Mouse (Mus musculus) heart, embryonic 14.5 days (tissue): ENCODE results near the gene Med15. TPM values are rescaled to one million over a fixed set of nuclear protein-coding genes. Genes with fewer than 3 reads are reported as not detected.
"Not testable (repeated sequence)": the region's sequence is repeated elsewhere in the genome, so short reads cannot be mapped to it uniquely, and the experiment has no call there.

Experiments used
- ATAC-seq: fragments of 200-750 bp; cut with Nextera tagmentation; 2 replicates; pipeline ENCODE4 v1.8.0; 2017; ENCODE audit warnings: low read depth, moderate TSS enrichment; ENCODE audit not compliant: insufficient number of reproducible peaks, insufficient read depth, low FRiP score
- H3K27ac ChIP-seq, 2 experiments: fragments of 200-500 bp in 1 of 2; fragments of 300-500 bp in 1 of 2; sonication (generic) in 1 of 2; replicated peaks in 1 of 2; 2 replicates each; pipeline ENCODE4 v1.5.1; 2012 to 2014; ENCODE audit warnings: low read depth in 2 of 2, low read length in 2 of 2, control low read depth in 1 of 2, mild to moderate bottlenecking in 1 of 2, mixed read lengths in 1 of 2; ENCODE audit not compliant: control insufficient read depth in 1 of 2, insufficient read depth in 1 of 2
- H3K27me3 ChIP-seq: fragments of 300-500 bp; sonication (generic); 2 replicates; pipeline ENCODE4 v1.6.1; 2014; ENCODE audit warnings: mild to moderate bottlenecking, low read length, control low read depth; ENCODE audit not compliant: control insufficient read depth, insufficient read depth
- H3K36me3 ChIP-seq: fragments of 300-500 bp; sonication (generic); 2 replicates; pipeline ENCODE4 v1.6.1; 2014; ENCODE audit warnings: mild to moderate bottlenecking, control low read depth, low read length, mixed read lengths; ENCODE audit not compliant: control insufficient read depth, insufficient read depth
- H3K4me1 ChIP-seq, 2 experiments: fragments of 200-500 bp in 1 of 2; fragments of 300-500 bp in 1 of 2; sonication (generic) in 1 of 2; 2 replicates each; pipeline ENCODE4 v1.6.1; 2012 to 2014; ENCODE audit warnings: low read length in 2 of 2, control low read depth in 1 of 2, mixed read lengths in 1 of 2; ENCODE audit not compliant: control insufficient read depth in 2 of 2, insufficient read depth in 2 of 2
- H3K4me2 ChIP-seq: fragments of 300-500 bp; sonication (generic); 2 replicates; pipeline ENCODE4 v1.6.1; 2014; ENCODE audit warnings: mild to moderate bottlenecking, low read length
- H3K4me3 ChIP-seq, 2 experiments: fragments of 200-500 bp in 1 of 2; fragments of 300-500 bp in 1 of 2; sonication (generic) in 1 of 2; 2 replicates each; pipeline ENCODE4 v1.5.1; 2012 to 2014; ENCODE audit warnings: low read length in 2 of 2, mild to moderate bottlenecking in 2 of 2, control low read depth in 1 of 2, low read depth in 1 of 2, moderate library complexity in 1 of 2; ENCODE audit not compliant: control insufficient read depth in 1 of 2, insufficient read depth in 1 of 2
- H3K9ac ChIP-seq: fragments of 300-500 bp; sonication (generic); 2 replicates; pipeline ENCODE4 v1.6.1; 2014; ENCODE audit warnings: mild to moderate bottlenecking, low read length
- H3K9me3 ChIP-seq: fragments of 300-500 bp; sonication (generic); 2 replicates; pipeline ENCODE4 v1.6.1; 2016; ENCODE audit warnings: low read length, control low read depth; ENCODE audit not compliant: control insufficient read depth
- WGBS: fragments of 180-500 bp; shearing (Covaris S2); extraction: QIAGEN DNeasy Blood & Tissue Kit; methylation state at CpG from one replicate; pipeline ENCODE4 v1.1.7; 2014; 5-methylcytosine and 5-hydroxymethylcytosine counted together
- polyA plus RNA-seq: library from polyadenylated mRNA; unstranded; fragments of >200 nt; fragmentation: Nextera tagmentation; extraction: Ambion mirVana; gene quantifications from 2 replicates; pipeline ENCODE4 v1.2.1, GENCODE M21; 2014

Med15 gene
- polyA plus RNA-seq, 1 experiment from 2014 or later, result 31.6 TPM

DNA sequence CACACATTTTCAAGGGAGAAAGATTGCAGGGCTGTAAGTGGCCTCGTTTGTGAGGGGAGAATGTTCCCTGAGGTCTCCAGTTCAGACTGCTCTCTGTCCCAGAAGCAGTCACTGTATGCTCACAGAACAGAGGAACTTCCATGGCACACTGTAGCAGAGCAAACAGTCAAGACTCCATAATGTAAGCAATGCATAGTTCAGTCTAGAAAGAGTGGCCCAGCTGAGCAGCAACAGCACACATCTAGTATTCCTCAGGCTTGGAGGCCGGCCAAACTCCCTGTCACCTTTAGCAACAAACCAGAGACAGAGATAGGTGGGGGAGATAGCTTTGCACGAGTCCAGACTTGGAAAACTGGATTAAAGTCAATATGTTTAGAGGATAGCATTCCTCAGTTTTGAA is 20.3 kb upstream of the Med15 start:
- Histone ChIP-seq H3K36me3 (no peaks in the 10 kb centered on the region), H3K4me3 (no peak overlapping the region), H3K27ac (peak overlapping the region; percentile 67 to 81), H3K9me3 (no peaks in the 10 kb centered on the region), H3K4me1 (peaks cover 5 to 7% of the 10 kb centered on the region in 2 experiments), H3K27me3 (no peaks in the 10 kb centered on the region), H3K9ac (0 out of 2 replicates have a peak overlapping the region, but pooled peaks have one; percentile 30), H3K4me2 (no peak overlapping the region)
- ATAC-seq, result no peak
- 2% methylated on average over 3 of the region's 3 CpGs for WGBS

DNA sequence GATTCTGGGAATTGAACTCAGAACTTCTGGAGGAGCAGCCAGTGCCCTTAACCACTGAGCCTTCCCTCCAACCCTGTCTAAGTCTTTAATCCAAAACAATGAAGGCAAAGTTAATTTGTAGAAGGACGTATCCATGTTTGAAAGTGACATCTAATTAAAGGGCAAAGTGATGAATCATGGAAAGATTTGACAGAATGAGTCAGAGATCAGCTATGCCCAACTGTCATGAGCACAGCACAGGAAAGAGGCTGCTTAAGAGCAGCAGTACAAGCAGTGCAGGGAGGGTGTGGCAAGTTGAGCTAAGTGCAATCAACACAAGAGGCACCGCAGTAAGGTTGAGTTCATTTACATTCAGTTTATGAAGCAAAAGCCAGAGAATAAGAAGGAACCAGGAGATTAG is 12.4 kb upstream of the Med15 start:
- WGBS, result 64% methylated on average over 2 of the region's 2 CpGs
- no peaks in the 10 kb centered on the region for H3K27me3 ChIP-seq
- H3K4me2 ChIP-seq, result no peak overlapping the region
- H3K4me1 ChIP-seq, result no peaks in the 10 kb centered on the region
- H3K36me3 ChIP-seq, result no peaks in the 10 kb centered on the region
- H3K9me3 ChIP-seq, result peaks cover 5% of the 10 kb centered on the region; the same call in 1 of the 2 replicates
- no peak for ATAC-seq
- no peak overlapping the region for H3K27ac ChIP-seq
- no peak overlapping the region for H3K9ac ChIP-seq
- no peak overlapping the region for H3K4me3 ChIP-seq

DNA sequence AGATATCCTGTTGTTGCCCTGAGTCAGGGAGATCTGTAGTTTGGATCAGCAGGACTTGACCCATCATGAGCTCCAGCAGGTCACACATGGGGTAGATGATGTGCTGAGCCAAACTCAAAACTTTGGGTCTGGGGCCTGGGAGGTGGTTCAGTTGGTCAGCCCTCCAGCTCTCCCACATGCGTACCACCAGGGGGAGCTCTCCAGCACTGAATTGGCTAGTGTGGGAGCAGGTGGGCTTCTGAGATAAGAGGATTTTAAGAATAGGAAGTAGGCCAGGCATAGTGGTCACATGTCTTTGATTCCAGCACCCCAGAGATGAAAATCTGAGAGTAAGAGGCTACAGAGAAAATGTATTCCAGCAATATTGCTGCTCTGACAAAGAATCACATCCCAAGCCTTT is 11.8 kb upstream of the Med15 start:
- no peak for ATAC-seq
- no peaks in the 10 kb centered on the region for H3K36me3 ChIP-seq
- no peaks in the 10 kb centered on the region for H3K27me3 ChIP-seq
- no peak overlapping the region for H3K27ac ChIP-seq
- no peaks in the 10 kb centered on the region for H3K4me1 ChIP-seq
- peaks cover 5% of the 10 kb centered on the region; the same call in 1 of the 2 replicates for H3K9me3 ChIP-seq
- no peak overlapping the region for H3K4me3 ChIP-seq
- H3K4me2 ChIP-seq, result no peak overlapping the region
- no peak overlapping the region for H3K9ac ChIP-seq
- 7% methylated on average over 1 of the region's 1 CpGs for WGBS

DNA sequence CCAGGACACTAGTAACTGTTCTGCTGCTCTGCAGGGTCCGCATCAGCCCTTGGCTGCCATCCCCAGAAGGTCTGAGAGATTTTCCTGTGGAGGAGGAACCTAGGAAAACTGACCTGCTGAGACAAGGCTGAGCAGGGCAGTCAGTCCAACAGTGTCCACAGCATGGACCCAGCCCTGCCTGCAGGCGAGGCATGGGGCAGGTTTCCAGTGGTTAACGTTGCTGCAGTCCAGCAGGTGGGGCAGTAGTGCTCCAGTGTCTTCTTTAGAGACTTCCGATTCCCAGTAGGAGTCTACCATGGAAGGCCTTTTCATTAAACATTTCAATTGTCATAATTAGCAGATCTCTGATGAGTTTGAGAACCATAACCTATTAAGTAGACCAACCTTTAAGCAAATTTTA is 10.6 kb upstream of the Med15 start:
- Histone ChIP-seq H3K4me1 (no peaks in the 10 kb centered on the region), H3K4me2 (no peak overlapping the region), H3K27ac (no peak overlapping the region), H3K27me3 (no peaks in the 10 kb centered on the region), H3K9me3 (peaks cover 5% of the 10 kb centered on the region; the same call in 1 of the 2 replicates), H3K36me3 (no peaks in the 10 kb centered on the region), H3K4me3 (no peak overlapping the region), H3K9ac (no peak overlapping the region)
- ATAC-seq, result no peak
- 46% methylated on average over 4 of the region's 4 CpGs for WGBS

DNA sequence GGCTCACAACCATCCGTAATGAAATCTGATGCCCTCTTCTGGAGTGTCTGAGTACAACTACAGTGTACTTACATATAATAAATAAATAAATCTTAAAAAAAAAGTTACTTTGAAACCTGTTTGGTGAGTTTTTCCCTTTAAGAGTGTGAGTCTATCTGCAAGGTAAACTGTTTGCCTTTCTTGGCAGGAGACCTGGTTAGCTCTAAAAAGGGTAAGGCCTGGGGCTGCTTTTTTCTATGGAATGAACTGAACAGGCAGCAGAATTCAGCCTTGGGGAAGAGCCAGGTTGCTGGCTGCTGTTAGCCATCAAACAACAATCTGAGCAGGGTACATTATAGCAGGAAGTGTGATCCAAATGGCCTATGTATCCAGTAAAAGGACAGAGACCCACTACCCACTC is 10.1 kb upstream of the Med15 start:
- Histone ChIP-seq H3K9ac (no peak overlapping the region), H3K9me3 (peaks cover 5% of the 10 kb centered on the region; the same call in 1 of the 2 replicates), H3K27ac (no peak overlapping the region), H3K4me3 (no peak overlapping the region), H3K36me3 (no peaks in the 10 kb centered on the region), H3K4me1 (no peaks in the 10 kb centered on the region), H3K4me2 (no peak overlapping the region), H3K27me3 (no peaks in the 10 kb centered on the region)
- ATAC-seq, result no peak
- WGBS, result 92% methylated on average over 1 of the region's 1 CpGs

DNA sequence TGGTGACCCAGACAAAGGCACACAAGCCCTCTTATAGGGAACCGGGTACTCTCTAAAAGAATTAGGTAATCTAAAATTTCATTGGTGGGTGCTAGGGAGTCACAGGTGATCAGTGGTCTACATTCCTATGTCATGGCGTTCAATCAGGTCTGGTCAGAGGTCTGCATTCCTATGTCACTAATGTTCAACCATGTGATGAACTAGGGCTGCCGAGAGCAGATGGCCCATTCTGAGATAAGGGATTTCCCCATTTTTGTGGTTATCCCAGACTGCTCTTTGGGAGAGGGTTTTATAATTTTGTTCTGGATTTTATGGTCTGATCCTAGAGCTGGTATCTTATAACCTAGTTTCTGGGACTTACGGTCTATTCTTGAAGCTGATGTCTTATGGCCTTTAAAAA is 7.4 kb upstream of the Med15 start:
- H3K4me2 ChIP-seq, result no peak overlapping the region
- H3K27ac ChIP-seq, result no peak overlapping the region
- no peaks in the 10 kb centered on the region for H3K27me3 ChIP-seq
- no peaks in the 10 kb centered on the region for H3K36me3 ChIP-seq
- peaks cover under 1% of the 10 kb centered on the region; the same call in 1 of the 2 replicates for H3K9me3 ChIP-seq
- no peak for ATAC-seq
- 72% methylated on average over 4 of the region's 4 CpGs for whole genome bisulfite sequencing
- no peak overlapping the region for H3K4me3 ChIP-seq
- H3K9ac ChIP-seq, result no peak overlapping the region
- H3K4me1 ChIP-seq, result no peaks in the 10 kb centered on the region

DNA sequence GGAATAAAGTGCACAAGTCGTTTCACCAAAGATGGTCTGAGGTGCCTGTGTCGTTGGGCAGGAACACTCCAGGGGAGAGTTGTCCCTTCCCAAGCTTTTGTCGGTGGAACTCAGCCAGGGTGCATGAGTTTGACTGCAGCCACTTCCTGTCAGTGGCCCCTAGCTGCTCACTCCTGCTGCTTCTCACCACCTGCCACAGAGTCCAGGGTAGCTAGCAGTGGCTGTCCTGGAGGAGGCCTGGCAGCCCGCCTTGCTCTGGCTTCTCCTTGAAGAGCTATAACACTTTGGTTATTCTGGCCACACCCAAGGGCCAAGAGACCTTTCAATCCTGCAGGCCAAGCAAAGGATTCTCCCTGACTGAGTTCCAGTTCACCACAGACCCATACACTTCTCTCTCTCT is 3.5 kb upstream of the Med15 start:
- Histone ChIP-seq H3K27me3 (peaks cover 6% of the 10 kb centered on the region), H3K4me2 (no peak overlapping the region), H3K4me1 (0 out of 4 replicates have a peak, but pooled peaks cover 0 to 2% of the 10 kb centered on the region in 2 experiments), H3K9ac (no peak overlapping the region), H3K9me3 (no peaks in the 10 kb centered on the region), H3K27ac (no peak overlapping the region), H3K4me3 (no peak overlapping the region), H3K36me3 (no peaks in the 10 kb centered on the region)
- WGBS, result 47% methylated on average over 4 of the region's 4 CpGs
- no peak for ATAC-seq

DNA sequence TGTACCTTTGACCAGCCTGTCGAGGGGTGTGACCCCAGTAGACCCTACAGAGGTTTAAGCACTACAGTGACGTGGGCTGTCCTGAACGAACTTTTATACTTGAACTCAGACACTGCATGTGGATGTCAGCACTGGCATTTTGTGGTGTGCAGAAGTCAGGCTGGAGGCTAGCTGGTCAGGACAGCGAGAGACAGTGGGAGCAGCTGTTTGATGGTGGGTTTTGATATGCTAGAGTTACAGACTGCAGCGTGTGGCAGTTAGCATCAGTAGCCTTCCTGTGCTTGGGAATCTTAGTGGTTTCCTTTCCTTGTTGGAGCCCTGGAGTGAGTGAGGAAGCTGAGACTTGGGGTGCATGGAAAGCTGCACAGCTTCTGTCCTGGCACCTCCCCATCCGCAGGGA is 2.2 kb upstream of the Med15 start:
- H3K4me2 ChIP-seq, H3K4me3 ChIP-seq, H3K9me3 ChIP-seq, H3K36me3 ChIP-seq, H3K27me3 ChIP-seq, ATAC-seq, H3K9ac ChIP-seq, H3K27ac ChIP-seq, H3K4me1 ChIP-seq: not testable (repeated sequence)
- WGBS, result 78% methylated on average over 6 of the region's 6 CpGs
